Mouse (Mus musculus) stomach, postnatal 0 days (tissue): ENCODE data around the gene Mroh2a. TPM values are rescaled to one million over a fixed set of nuclear protein-coding genes. Genes with fewer than 3 reads are reported as not detected.

ENCODE experiments used
- ATAC-seq: fragments of 200-750 bp; cut with Nextera tagmentation; 2 replicates; pipeline ENCODE4 v1.8.0; 2017; ENCODE audit not compliant: low FRiP score, low TSS enrichment
- DNase-seq: peaks from one replicate; pipeline ENCODE4 v3.0.0-alpha.2; 2016; ENCODE audit warnings: low spot score
- H3K27ac ChIP-seq: fragments of 300-500 bp; sonication (generic); replicated peaks from 2 replicates; pipeline ENCODE4 v1.5.1; 2014; ENCODE audit warnings: mild to moderate bottlenecking, control low read depth
- H3K27me3 ChIP-seq: fragments of 300-500 bp; sonication (generic); 2 replicates; pipeline ENCODE4 v1.6.1; 2014; ENCODE audit warnings: low read length; ENCODE audit not compliant: control insufficient read depth, insufficient read depth
- H3K36me3 ChIP-seq: fragments of 300-500 bp; sonication (generic); 2 replicates; pipeline ENCODE4 v1.6.1; 2014; ENCODE audit warnings: low read length, mixed read lengths; ENCODE audit not compliant: control insufficient read depth, insufficient read depth
- H3K4me1 ChIP-seq: fragments of 300-500 bp; sonication (generic); replicated peaks from 2 replicates; pipeline ENCODE4 v1.6.1; 2014; ENCODE audit warnings: antibody characterized with exemption; ENCODE audit not compliant: control insufficient read depth, insufficient read depth
- H3K4me2 ChIP-seq: fragments of 300-500 bp; sonication (generic); replicated peaks from 2 replicates; pipeline ENCODE4 v1.6.1; 2014; ENCODE audit warnings: low read depth, mild to moderate bottlenecking, control low read depth, moderate library complexity
- H3K4me3 ChIP-seq: fragments of 300-500 bp; sonication (generic); 2 replicates; pipeline ENCODE4 v1.5.1; 2014; ENCODE audit warnings: low read depth, low read length, control low read depth
- H3K9ac ChIP-seq: fragments of 300-500 bp; sonication (generic); 2 replicates; pipeline ENCODE4 v1.6.1; 2014; ENCODE audit warnings: mild to moderate bottlenecking, low read length, control low read depth, mixed read lengths
- H3K9me3 ChIP-seq: fragments of 300-500 bp; sonication (generic); 2 replicates; pipeline ENCODE4 v1.6.1; 2016; ENCODE audit warnings: low read length; ENCODE audit not compliant: control insufficient read depth
- CTCF ChIP-seq: IDR thresholded peaks from 2 replicates; pipeline ENCODE4 v1.5.1; 2016; ENCODE audit warnings: antibody characterized with exemption, low read depth, mild to moderate bottlenecking, moderate library complexity
- EP300 ChIP-seq: optimal IDR thresholded peaks from 2 replicates; pipeline ENCODE3; 2016; ENCODE audit warnings: antibody characterized with exemption
- WGBS: fragments of 180-500 bp; shearing (Covaris S2); extraction: QIAGEN DNeasy Blood & Tissue Kit; methylation state at CpG from one replicate; pipeline ENCODE4 v1.1.7; 2014; 5-methylcytosine and 5-hydroxymethylcytosine counted together
- polyA plus RNA-seq: library from polyadenylated mRNA; unstranded; fragments of >200 nt; fragmentation: Nextera tagmentation; extraction: Ambion mirVana; gene quantifications from 2 replicates; pipeline ENCODE4 v1.2.1, GENCODE M21; 2015

Mroh2a gene
- polyA plus RNA-seq, 1 experiment from 2014 or later: 0.84 TPM

DNA sequence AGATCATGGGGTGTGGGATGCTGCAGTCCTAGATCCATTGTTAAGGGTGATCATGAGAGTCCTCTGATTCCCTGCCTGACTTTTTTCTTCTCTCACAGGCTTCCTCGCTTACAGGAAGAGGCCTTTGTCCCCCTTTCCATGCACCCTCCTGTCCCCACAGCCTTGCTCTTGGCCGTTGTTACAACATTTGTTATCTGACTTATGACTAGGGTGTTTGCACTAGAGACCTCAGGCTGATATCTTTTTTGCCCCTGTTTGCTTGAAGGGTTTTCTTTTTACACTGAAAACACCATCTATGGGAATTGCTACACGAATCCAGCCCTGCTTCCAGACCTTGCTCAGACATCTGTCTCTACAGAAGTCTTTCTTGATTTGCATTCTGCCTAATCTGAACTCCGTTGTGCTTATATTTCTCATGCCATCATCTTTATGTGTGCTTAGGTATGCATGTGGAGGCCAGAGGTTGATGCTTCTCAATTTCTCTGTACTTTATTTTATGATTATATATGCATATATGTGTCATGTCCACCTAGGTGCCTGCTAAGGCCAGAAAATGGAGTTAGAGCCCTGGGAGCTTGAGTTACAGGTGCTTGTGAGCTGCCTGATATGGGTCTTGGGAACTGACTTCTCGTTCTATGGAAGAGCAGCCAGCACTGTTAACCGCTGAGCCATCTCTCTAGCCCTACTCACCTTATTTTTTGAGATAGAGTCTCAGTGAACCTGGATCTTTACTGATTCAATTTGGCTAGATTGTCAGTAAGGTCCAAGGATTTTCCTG is 78.4 kb downstream of the Mroh2a start:
- Histone ChIP-seq H3K9me3 (peaks cover 14% of the 10 kb centered on the region), H3K4me1 (no peaks in the 10 kb centered on the region), H3K27ac (no peak overlapping the region), H3K4me3 (no peak overlapping the region), H3K27me3 (no peaks in the 10 kb centered on the region), H3K4me2 (no peak overlapping the region), H3K9ac (no peak overlapping the region), H3K36me3 (no peaks in the 10 kb centered on the region)
- no peak for TF ChIP-seq CTCF
- TF ChIP-seq EP300: no peak
- 35% methylated on average over 6 of the region's 6 CpGs for WGBS
- ATAC-seq (no peak), DNase-seq (peak; percentile 44)

DNA sequence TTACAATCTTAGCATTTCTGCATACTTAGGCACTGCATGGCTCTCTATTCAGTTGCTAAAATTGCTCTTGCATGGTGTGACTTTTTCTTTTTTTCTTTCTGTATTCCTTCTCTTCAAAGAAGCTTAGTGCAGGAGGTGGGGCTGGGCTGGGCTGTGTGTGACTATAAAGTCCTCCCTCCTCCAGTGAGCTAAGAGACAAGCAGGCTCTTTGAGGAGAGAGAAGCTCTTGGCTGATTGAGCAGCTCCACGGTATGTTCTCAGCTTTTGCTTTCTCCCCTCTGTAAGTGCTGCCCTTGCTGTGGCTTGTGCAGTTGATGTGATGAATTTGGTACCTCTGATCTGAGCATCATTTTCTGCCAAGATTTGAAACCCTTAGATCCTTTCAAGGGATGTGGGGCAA is 79.8 kb downstream of the Mroh2a start:
- H3K4me3 ChIP-seq: no peak overlapping the region
- H3K9me3 ChIP-seq: peaks cover 12% of the 10 kb centered on the region
- no peak overlapping the region for H3K27ac ChIP-seq
- no peak overlapping the region for H3K4me2 ChIP-seq
- ATAC-seq: no peak
- peak; percentile 19 for DNase-seq
- H3K4me1 ChIP-seq: no peaks in the 10 kb centered on the region
- H3K36me3 ChIP-seq: no peaks in the 10 kb centered on the region
- H3K9ac ChIP-seq: no peak overlapping the region
- WGBS: 57% methylated on average over 1 of the region's 1 CpGs
- no peaks in the 10 kb centered on the region for H3K27me3 ChIP-seq
- TF ChIP-seq EP300 (no peak), CTCF (no peak)

DNA sequence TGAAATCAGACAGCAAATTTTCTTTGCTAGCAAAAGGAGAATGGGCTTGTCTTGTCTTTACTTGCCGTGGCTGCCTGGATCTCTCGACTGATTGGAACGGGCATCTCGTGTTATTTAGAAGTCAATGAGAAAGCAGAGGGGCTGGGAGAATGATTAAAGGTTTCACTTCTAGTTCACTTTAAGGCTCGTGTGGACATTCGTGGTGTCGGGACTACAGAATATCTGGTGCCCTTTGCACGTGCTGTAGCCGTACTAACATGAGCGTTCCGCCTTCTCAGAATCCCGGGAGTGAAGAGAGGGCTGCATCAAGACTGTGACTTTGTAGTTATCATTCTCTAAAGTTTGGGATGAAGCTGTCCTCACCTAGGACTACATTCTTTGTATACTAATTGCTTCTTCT is 80.4 kb downstream of the Mroh2a start:
- H3K9me3 ChIP-seq: peaks cover 12% of the 10 kb centered on the region
- no peak overlapping the region for H3K27ac ChIP-seq
- WGBS: 64% methylated on average over 12 of the region's 12 CpGs
- DNase-seq (no peak), ATAC-seq (no peak)
- no peak overlapping the region for H3K9ac ChIP-seq
- no peak overlapping the region for H3K4me3 ChIP-seq
- no peak overlapping the region for H3K4me2 ChIP-seq
- H3K27me3 ChIP-seq: no peaks in the 10 kb centered on the region
- no peaks in the 10 kb centered on the region for H3K4me1 ChIP-seq
- TF ChIP-seq EP300 (no peak), CTCF (no peak)
- H3K36me3 ChIP-seq: no peaks in the 10 kb centered on the region

DNA sequence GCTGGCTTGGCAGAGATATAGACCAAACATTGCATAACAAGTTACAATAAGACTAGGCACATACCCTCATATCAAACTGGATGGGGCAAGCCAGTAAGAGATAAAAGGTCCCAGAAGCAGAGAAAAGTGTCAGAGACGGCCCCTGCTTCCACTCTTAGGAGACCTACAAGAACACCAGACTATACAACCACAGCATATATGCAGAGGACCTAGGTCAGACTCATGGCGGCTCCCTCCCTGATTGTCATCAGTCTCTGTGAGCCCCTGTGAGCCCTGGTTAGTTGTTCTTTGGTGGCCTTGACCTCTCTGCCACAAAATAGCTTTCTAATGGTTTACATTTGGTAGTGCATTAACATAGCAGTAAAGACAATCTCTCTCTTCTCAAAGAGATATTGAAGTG is 82.2 kb downstream of the Mroh2a start:
- Histone ChIP-seq H3K27ac (no peak overlapping the region), H3K4me1 (no peaks in the 10 kb centered on the region), H3K9ac (no peak overlapping the region), H3K27me3 (no peaks in the 10 kb centered on the region), H3K4me2 (no peak overlapping the region), H3K4me3 (no peak overlapping the region), H3K36me3 (no peaks in the 10 kb centered on the region), H3K9me3 (peaks cover 12% of the 10 kb centered on the region)
- DNase-seq (no peak), ATAC-seq (no peak)
- WGBS: 49% methylated on average over 2 of the region's 2 CpGs
- TF ChIP-seq EP300 (no peak), CTCF (no peak)

DNA sequence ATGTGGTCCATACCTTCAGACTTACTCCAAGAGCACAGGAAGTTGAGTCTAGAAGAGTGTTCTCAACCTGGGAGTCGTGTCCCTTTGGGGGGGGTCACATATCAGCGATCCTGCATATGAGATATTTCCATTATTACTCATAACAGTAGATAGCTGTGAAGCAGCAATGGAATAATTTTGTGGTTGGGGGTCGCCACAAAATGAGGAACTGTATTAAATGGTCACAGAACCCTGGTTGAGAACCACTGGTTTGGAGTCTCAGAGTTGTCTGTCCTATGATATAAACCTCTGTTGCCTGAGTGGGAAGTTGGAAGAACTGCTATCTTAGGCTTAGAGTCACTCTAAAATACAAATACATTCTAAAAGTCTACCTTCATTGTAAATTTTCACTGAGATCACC is 83.1 kb downstream of the Mroh2a start:
- TF ChIP-seq EP300 (no peak), CTCF (no peak)
- Histone ChIP-seq H3K4me1 (no peaks in the 10 kb centered on the region), H3K27me3 (no peaks in the 10 kb centered on the region), H3K36me3 (no peaks in the 10 kb centered on the region), H3K27ac (no peak overlapping the region), H3K9me3 (peaks cover 12% of the 10 kb centered on the region), H3K4me2 (no peak overlapping the region), H3K4me3 (no peak overlapping the region), H3K9ac (no peak overlapping the region)
- no peak for ATAC-seq
- no peak for DNase-seq
- 47% methylated on average over 3 of the region's 3 CpGs for WGBS

DNA sequence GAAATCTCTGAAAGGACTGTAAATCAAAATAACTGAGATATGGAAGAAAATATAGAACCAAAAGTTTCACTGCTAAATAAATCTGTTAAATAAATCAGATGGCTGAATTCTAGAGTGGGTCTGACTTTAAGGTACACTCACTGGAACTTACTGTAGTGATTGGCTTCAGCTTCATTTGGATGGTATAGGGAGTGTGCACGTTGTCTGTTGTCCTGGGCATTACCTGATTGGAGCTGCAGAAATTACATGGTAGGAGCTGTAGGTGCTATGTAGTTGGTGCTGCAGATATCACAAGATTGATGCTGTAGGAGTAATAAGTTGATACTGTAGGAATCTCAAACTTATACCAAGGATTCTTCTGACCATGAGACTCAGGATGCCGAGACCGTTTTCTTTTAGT is 83.6 kb downstream of the Mroh2a start:
- no peak for TF ChIP-seq CTCF
- TF ChIP-seq EP300: no peak
- H3K9ac ChIP-seq: no peak overlapping the region
- 64% methylated on average over 3 of the region's 3 CpGs for WGBS

More for the DNA sequence above, 83.6 kb downstream of the Mroh2a start:
- Histone ChIP-seq H3K27ac (no peak overlapping the region), H3K4me1 (no peaks in the 10 kb centered on the region), H3K9me3 (peaks cover 9% of the 10 kb centered on the region), H3K27me3 (no peaks in the 10 kb centered on the region), H3K36me3 (no peaks in the 10 kb centered on the region), H3K4me2 (no peak overlapping the region), H3K4me3 (no peak overlapping the region)
- DNase-seq: no peak
- no peak for ATAC-seq

Other genes starting within 250 kb of the Mroh2a start
- gene Usp40, start 218.4 kb upstream of the Mroh2a start, polyA plus RNA-seq: 10.4 and 10.7 TPM in 2 replicates
- gene Ugt1a10, start 171.6 kb upstream of the Mroh2a start, polyA plus RNA-seq: not detected in 2 replicates
- gene Ugt1a9, start 156.2 kb upstream of the Mroh2a start, polyA plus RNA-seq: 0.65 and 1.4 TPM in 2 replicates
- gene Ugt1a8, start 139.2 kb upstream of the Mroh2a start, polyA plus RNA-seq: not detected in 2 replicates
- gene Ugt1a7c, start 131.9 kb upstream of the Mroh2a start, polyA plus RNA-seq: 33.9 and 40.4 TPM in 2 replicates
- gene Ugt1a6b, start 123.7 kb upstream of the Mroh2a start, polyA plus RNA-seq: 5.2 and 6.7 TPM in 2 replicates
- gene Ugt1a6a, start 92.2 kb upstream of the Mroh2a start, polyA plus RNA-seq: 56.5 and 65.8 TPM in 2 replicates
- gene Ugt1a5, start 61.0 kb upstream of the Mroh2a start, polyA plus RNA-seq: not detected in 2 replicates
- 0.12 TPM in 1 of 2 replicates, not detected in the other for gene Ugt1a2, start 26.4 kb upstream of the Mroh2a start, polyA plus RNA-seq
- 7.2 and 8.2 TPM in 2 replicates for gene Dnajb3, start 21.2 kb upstream of the Mroh2a start, polyA plus RNA-seq
- 23.6 and 24.8 TPM in 2 replicates for gene Ugt1a1, start 15.0 kb upstream of the Mroh2a start, polyA plus RNA-seq
- gene Hjurp, start 50.6 kb downstream of the Mroh2a start, polyA plus RNA-seq: 30.0 and 34.1 TPM in 2 replicates
- 0.02 and 0.06 TPM in 2 replicates for gene Trpm8, start 50.7 kb downstream of the Mroh2a start, polyA plus RNA-seq
- gene Spp2, start 180.0 kb downstream of the Mroh2a start, polyA plus RNA-seq: 0.93 and 1.8 TPM in 2 replicates